Mouse (Mus musculus): ENCODE measurements around the gene Clic1.
A peak's percentile ranks its signal among the peaks of the same experiment; 100 is the strongest.
"Not testable (repeated sequence)": the region's sequence is repeated elsewhere in the genome, so short reads cannot be mapped to it uniquely, and the experiment has no call there.

Clic1 gene

GRCm38 (mm10) chr17:35049561-35050016 is at the start of gene Clic1:
Gene Clic1 (plus strand): TSS chr17:35049966.
- peak in 1 of 2 experiments; percentile 61 for DNase-seq

- peak; percentile 66 to 72 for DNase-seq
These were observed 48.9 kb upstream of the Clic1 start, which contains the start of gene Vars for GRCm38 (mm10) chr17:35000717-35001451. Gene Vars (plus strand): TSS chr17:35000987.

GRCm38 (mm10) chr17:35001452-35002152 is 48.2 kb upstream of the Clic1 start:
- DNase-seq = no peak

GRCm38 (mm10) chr17:35002153-35002865 is 47.5 kb upstream of the Clic1 start:
- DNase-seq = no peak

GRCm38 (mm10) chr17:35003022-35003838 is 46.5 kb upstream of the Clic1 start:
- no peak for DNase-seq

GRCm38 (mm10) chr17:35004075-35004717 is 45.6 kb upstream of the Clic1 start:
- no peak for DNase-seq

GRCm38 (mm10) chr17:35005158-35005557 is 44.6 kb upstream of the Clic1 start:
- no peak for DNase-seq

GRCm38 (mm10) chr17:35005902-35006301 is 43.9 kb upstream of the Clic1 start:
- not testable (repeated sequence) for DNase-seq

- no peak for DNase-seq
These were observed 42.3 kb upstream of the Clic1 start for GRCm38 (mm10) chr17:35007387-35007991.

GRCm38 (mm10) chr17:35009586-35009985 is 40.2 kb upstream of the Clic1 start:
- DNase-seq = no peak

- no peak for DNase-seq
These were observed 38.3 kb upstream of the Clic1 start for GRCm38 (mm10) chr17:35011440-35011839.

GRCm38 (mm10) chr17:35012430-35012829 is 37.3 kb upstream of the Clic1 start:
- DNase-seq = no peak

- no peak for DNase-seq
These were observed 36.5 kb upstream of the Clic1 start for GRCm38 (mm10) chr17:35013221-35013620.

GRCm38 (mm10) chr17:35015296-35015695 is 34.5 kb upstream of the Clic1 start:
- DNase-seq = no peak

GRCm38 (mm10) chr17:35016376-35016775 is 33.4 kb upstream of the Clic1 start, which contains the start of gene Vwa7:
Gene Vwa7 (plus strand): TSS chr17:35016579.
- DNase-seq = no peak

GRCm38 (mm10) chr17:35016791-35017705 is 32.7 kb upstream of the Clic1 start:
- no peak for DNase-seq

GRCm38 (mm10) chr17:35017706-35018030 is 32.1 kb upstream of the Clic1 start:
- DNase-seq = no peak

GRCm38 (mm10) chr17:35018171-35018570 is 31.6 kb upstream of the Clic1 start:
- DNase-seq = no peak

GRCm38 (mm10) chr17:35019894-35020293 is 29.9 kb upstream of the Clic1 start:
- DNase-seq = no peak

- DNase-seq = no peak
These were observed 29.2 kb upstream of the Clic1 start for GRCm38 (mm10) chr17:35020551-35020950.

Data from thymus, adult 18-20 months (tissue).